Mouse (Mus musculus) lung, embryonic 15.5 days (tissue): Measurements from ENCODE around the gene Ctdspl. TPM values are rescaled to one million over a fixed set of nuclear protein-coding genes. Genes with fewer than 3 reads are reported as not detected.
A peak's percentile ranks its signal among the peaks of the same experiment; 100 is the strongest.

Source experiments
- microRNA-seq: library from miRNA; unstranded; fragments of <30 nt; microRNA quantifications from one replicate; pipeline ENCODE4, GENCODE M21; 2016
- polyA plus RNA-seq: library from polyadenylated mRNA; unstranded; fragments of >200 nt; fragmentation: Nextera tagmentation; extraction: Ambion mirVana; gene quantifications from 2 replicates; pipeline ENCODE4 v1.2.1, GENCODE M21; 2015

Gene Ctdspl
- polyA plus RNA-seq, 1 experiment from 2014 or later = 22.2 TPM

Small RNAs within 50 kb of the gene (microRNA-seq; reads per million reads assigned to microRNA genes)
- 12.0 reads per million, percentile 31 among the genes with 10 or more reads in this experiment for gene Mir26a-1

Other genes starting within 250 kb of the Ctdspl start
- 39.4 and 40.2 TPM in 2 replicates for gene Vill, start 126.3 kb downstream of the Ctdspl start, polyA plus RNA-seq
- 15.5 and 17.7 TPM in 2 replicates for gene Plcd1, start 167.0 kb downstream of the Ctdspl start, polyA plus RNA-seq
- 1.3 and 1.4 TPM in 2 replicates for gene Dlec1, start 176.0 kb downstream of the Ctdspl start, polyA plus RNA-seq
- gene Acaa1b, start 230.6 kb downstream of the Ctdspl start, polyA plus RNA-seq = 1.2 and 1.6 TPM in 2 replicates
- gene Gm47289, start 232.7 kb downstream of the Ctdspl start, polyA plus RNA-seq = not detected in 2 replicates